Mouse (Mus musculus): ENCODE measurements at regions not wholly inside any gene's neighbourhood (a gene's known extent, or its start where the extent isn't known, plus 50 kb on each side); places are given as distances from the start of the nearest gene placed in this dataset.

DNA sequence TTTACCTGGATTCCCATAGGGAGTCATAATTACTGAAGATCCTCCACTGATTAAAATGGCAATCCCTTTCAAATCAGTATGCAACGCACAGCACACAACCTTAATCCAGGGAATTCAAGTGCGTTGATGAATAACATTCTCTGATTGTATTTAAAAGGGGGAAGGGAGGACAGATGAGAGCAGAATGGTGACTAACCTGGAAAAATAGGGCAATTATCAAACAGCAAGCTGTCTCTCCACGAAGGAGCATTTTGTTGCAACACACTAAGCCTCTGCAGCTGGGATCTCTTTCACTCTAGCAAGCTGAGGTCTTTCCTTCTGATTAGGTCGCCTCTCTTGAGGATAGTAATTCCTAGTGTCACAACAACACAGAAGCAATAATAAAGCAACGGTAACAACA lies 501.5 kb downstream of the Tusc1 start:
- peak; percentile 72 for DNase-seq (ENCODE audit: low read depth)
- no peak for TF ChIP-seq CTCF (IDR thresholded peaks at IDR 0.05; ENCODE audit: borderline replicate concordance, extremely low read depth, insufficient read depth, insufficient read length)
- TF ChIP-seq POLR2A (IDR thresholded peaks at IDR 0.05; ENCODE audit: borderline replicate concordance, extremely low read depth, insufficient read depth, insufficient read length, poor library complexity, severe bottlenecking) = no peak

DNA sequence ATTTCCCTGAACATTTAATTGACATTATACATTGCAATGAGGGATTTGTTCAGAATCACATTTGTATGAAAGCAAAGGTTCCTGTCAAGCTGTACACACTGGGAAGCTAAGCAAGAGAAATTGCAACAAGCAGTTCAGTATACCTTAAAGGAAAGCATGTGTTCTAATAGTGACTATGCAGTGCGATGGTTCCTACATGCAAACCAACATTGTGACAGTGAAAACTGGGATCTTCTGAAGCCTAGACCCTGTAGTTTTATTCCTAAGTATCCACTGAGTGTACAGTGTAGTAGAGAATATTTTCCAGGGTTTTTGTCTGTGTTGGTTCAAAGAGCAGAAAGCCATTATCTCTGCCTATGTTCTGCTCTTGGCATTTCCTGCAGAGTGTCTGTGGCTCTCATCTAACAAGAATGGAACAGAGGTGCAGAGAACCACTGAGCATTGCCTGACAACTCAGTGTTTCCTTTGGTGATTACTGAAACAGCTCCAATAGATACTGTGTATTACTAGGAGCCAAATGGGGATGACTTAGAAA lies 504.1 kb downstream of the Tusc1 start:
- DNase-seq (ENCODE audit: low read depth) = peak; percentile 55
- no peak for TF ChIP-seq POLR2A (IDR thresholded peaks at IDR 0.05; ENCODE audit: borderline replicate concordance, extremely low read depth, insufficient read depth, insufficient read length, poor library complexity, severe bottlenecking)
- no peak for TF ChIP-seq CTCF (IDR thresholded peaks at IDR 0.05; ENCODE audit: borderline replicate concordance, extremely low read depth, insufficient read depth, insufficient read length)

DNA sequence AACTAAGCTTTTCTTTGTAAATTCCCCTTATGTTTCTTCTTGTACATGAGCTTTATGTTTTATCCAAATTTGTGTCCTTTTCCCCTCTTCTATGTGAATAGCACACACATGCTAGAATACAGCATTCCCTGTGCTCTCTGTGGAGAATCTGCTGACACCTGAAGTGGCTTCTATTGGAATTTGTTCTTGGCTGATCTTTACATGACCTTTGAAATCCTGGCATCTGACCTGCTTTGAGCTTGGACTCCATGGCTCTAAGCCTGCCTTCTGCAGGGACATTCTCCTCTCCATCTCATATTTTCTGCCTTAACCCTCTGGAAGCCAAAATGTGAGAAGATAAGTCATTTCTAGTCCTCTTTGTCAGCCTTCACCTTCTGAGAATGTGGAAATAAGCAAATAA lies 507.5 kb downstream of the Tusc1 start:
- TF ChIP-seq CTCF (IDR thresholded peaks at IDR 0.05; ENCODE audit: borderline replicate concordance, extremely low read depth, insufficient read depth, insufficient read length) = no peak
- TF ChIP-seq POLR2A (IDR thresholded peaks at IDR 0.05; ENCODE audit: borderline replicate concordance, extremely low read depth, insufficient read depth, insufficient read length, poor library complexity, severe bottlenecking) = no peak
- no peak for DNase-seq (ENCODE audit: low read depth)

DNA sequence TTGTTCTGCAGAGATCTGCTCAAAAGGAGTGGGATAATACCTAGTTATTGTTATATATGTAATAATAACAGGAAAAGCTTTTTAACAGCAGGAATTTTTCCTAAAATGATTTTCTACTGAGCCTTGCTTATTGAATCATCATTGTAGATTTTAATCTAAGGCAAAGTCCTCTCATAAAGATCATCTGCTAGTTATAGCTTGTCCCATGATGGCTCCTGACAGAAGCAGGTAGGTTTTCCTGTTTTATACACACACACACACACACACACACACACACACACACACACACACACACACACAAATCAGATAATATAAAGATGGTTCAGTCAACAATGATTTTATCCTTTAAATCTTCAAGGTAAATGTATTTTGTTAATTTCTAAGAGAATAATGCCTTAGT lies 507.9 kb downstream of the Tusc1 start:
- no peak for DNase-seq (ENCODE audit: low read depth)
- TF ChIP-seq POLR2A (IDR thresholded peaks at IDR 0.05; ENCODE audit: borderline replicate concordance, extremely low read depth, insufficient read depth, insufficient read length, poor library complexity, severe bottlenecking) (no peak), CTCF (IDR thresholded peaks at IDR 0.05; ENCODE audit: borderline replicate concordance, extremely low read depth, insufficient read depth, insufficient read length) (no peak)

DNA sequence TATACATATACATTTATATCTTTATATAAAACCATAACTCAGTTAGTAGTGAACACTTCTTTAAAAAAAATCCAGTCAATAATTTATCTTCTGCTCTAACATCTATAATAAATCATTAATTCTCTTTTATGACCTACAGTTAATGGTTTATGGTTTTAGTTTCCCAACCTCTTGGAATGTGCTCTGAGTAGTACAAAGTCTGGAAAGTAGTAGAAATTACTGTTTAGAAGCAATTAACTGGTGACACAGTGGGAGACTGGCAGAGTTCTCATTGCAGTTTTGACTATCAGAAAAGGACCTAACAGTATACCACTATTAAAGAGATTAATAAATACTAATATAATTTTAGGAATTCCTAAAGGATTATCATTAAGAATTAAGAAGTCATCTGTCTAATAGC lies 508.3 kb downstream of the Tusc1 start:
- no peak for DNase-seq (ENCODE audit: low read depth)
- TF ChIP-seq POLR2A (IDR thresholded peaks at IDR 0.05; ENCODE audit: borderline replicate concordance, extremely low read depth, insufficient read depth, insufficient read length, poor library complexity, severe bottlenecking) (no peak), CTCF (IDR thresholded peaks at IDR 0.05; ENCODE audit: borderline replicate concordance, extremely low read depth, insufficient read depth, insufficient read length) (no peak)

DNA sequence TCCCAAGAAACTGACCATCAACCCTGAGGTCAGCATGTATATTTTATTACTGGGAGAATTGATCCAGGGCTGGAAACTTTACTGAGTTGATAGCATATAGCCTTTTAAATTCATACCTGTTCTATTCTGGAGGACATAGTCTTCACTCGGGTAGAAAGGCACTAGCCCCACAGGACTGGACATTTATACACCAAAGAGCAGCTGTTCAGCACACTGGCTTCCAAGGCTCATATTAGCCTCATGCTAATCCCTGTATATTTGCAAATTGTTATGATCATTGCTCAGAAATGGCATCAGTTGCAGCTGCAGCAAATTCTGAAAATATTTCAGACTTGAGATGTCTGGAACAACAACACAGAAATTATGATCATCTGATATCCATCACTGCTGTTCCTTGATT lies 547.2 kb downstream of the Tusc1 start:
- no peak for DNase-seq (ENCODE audit: low read depth)
- TF ChIP-seq POLR2A (IDR thresholded peaks at IDR 0.05; ENCODE audit: borderline replicate concordance, extremely low read depth, insufficient read depth, insufficient read length, poor library complexity, severe bottlenecking) (no peak), CTCF (IDR thresholded peaks at IDR 0.05; ENCODE audit: borderline replicate concordance, extremely low read depth, insufficient read depth, insufficient read length) (no peak)

DNA sequence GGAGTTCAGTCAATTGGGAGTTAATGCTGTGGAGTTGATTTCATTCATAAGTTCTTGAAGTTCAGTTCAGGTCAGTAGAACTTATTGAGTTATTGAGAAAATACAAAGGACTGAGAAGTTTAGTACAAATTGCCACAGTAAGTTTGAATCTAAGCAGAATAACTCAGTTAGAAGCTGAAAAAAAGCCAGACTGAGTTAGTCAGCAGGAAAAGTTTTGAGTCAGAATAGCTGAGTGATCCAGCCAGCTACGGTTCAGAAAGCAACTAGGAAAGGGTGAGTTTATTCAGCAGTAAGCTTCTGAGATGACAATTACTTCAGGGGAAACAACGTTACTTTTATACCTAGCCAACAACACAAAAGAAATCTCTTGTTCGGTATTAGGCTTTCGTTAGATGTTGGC lies 557.2 kb downstream of the Tusc1 start:
- DNase-seq (ENCODE audit: low read depth) = no peak
- TF ChIP-seq CTCF (IDR thresholded peaks at IDR 0.05; ENCODE audit: borderline replicate concordance, extremely low read depth, insufficient read depth, insufficient read length) (no peak), POLR2A (IDR thresholded peaks at IDR 0.05; ENCODE audit: borderline replicate concordance, extremely low read depth, insufficient read depth, insufficient read length, poor library complexity, severe bottlenecking) (no peak)

DNA sequence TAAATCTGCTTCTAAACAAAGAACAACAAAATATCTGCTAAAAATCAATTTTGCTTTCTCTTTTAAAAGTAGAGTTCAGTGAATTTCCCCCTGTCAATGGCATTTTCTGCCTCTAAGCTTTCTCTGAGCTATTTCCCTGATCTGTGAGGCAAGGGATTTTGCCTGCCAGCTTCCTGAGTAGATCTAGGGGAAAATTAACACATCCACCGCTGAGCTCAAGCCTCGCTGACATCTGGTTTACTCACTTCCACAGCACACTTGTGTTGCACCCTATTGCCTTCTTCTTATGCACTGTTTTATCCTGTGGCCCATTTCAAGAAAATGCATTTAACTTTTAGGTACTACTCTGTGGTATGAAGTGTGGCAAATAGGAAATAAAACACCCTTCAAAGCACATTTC lies 556.5 kb upstream of the Gm12666 start:
- TF ChIP-seq POLR2A (IDR thresholded peaks at IDR 0.05; ENCODE audit: borderline replicate concordance, extremely low read depth, insufficient read depth, insufficient read length, poor library complexity, severe bottlenecking) (no peak), CTCF (IDR thresholded peaks at IDR 0.05; ENCODE audit: borderline replicate concordance, extremely low read depth, insufficient read depth, insufficient read length) (no peak)
- DNase-seq (ENCODE audit: low read depth) = peak; percentile 68

DNA sequence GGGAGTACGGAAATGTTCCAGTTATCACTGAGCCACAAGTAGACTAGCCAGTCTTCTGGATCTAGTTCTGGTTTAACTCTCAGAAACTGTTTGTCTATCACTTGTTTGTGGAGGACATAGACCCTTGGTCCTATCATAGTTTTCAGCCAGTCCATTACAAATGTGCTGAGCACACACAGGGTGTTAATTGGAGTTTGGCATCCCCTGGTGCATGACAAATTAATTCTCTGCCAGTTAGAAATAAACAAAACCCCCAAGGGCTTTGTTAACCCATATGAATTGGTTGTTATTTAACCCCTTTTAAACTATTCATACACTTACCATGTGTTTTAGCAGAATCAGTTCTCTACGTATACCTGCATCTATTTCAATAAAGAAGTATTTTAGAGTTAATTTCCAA lies 554.7 kb upstream of the Gm12666 start:
- TF ChIP-seq CTCF (IDR thresholded peaks at IDR 0.05; ENCODE audit: borderline replicate concordance, extremely low read depth, insufficient read depth, insufficient read length) (no peak), POLR2A (IDR thresholded peaks at IDR 0.05; ENCODE audit: borderline replicate concordance, extremely low read depth, insufficient read depth, insufficient read length, poor library complexity, severe bottlenecking) (no peak)
- DNase-seq (ENCODE audit: low read depth) = peak; percentile 77

DNA sequence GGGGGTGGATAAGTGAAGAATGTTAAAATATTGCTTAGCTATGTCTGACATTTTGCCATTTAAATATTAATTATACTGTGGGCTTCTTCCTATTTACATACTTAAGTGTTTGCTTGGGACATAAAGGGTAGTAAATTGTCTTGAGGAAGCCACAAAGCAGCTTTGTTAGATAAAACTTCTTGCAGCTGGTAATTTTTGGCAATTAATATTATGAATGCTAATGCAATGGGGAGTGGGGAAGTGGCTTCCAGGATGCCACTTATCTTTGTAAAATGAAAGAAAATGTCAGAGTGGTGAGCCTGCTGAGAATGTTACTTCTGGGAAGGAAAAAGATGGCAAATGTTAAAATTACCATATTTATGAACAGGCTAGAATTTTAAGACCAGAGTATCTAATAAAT lies 511.2 kb upstream of the Gm12666 start:
- TF ChIP-seq POLR2A (IDR thresholded peaks at IDR 0.05; ENCODE audit: borderline replicate concordance, extremely low read depth, insufficient read depth, insufficient read length, poor library complexity, severe bottlenecking) = no peak
- TF ChIP-seq CTCF (IDR thresholded peaks at IDR 0.05; ENCODE audit: borderline replicate concordance, extremely low read depth, insufficient read depth, insufficient read length) = no peak
- peak; percentile 38 for DNase-seq (ENCODE audit: low read depth)
